Mouse (Mus musculus): ENCODE data around the gene Phlda1. TPM values are rescaled to one million over a fixed set of nuclear protein-coding genes. Genes with fewer than 3 reads are reported as not detected.
A peak's percentile ranks its signal among the peaks of the same experiment; 100 is the strongest.

Gene Phlda1
- 56.1 TPM for polyA plus RNA-seq (2012; fragmentation: generic; extraction: Trizol)

- Histone ChIP-seq H3K79me2 (ENCODE audit: control insufficient read depth, insufficient read depth) (peaks cover 33% of the 10 kb centered on the region), H3K4me2 (ENCODE audit: low read depth) (peak within 1 kb of the TSS; percentile 81), H3K27me3 (ENCODE audit: control insufficient read depth, insufficient read depth, insufficient read length) (no peaks in the 10 kb centered on the region), H3ac (ENCODE audit: control insufficient read depth, insufficient read length) (peak within 1 kb of the TSS; percentile 82), H3K36me3 (ENCODE audit: control insufficient read depth, insufficient read depth) (peaks cover 4% of the 10 kb centered on the region), H3K4me3 (peak within 1 kb of the TSS; percentile 99)
- TF ChIP-seq POLR2A (IDR thresholded peaks at IDR 0.05; ENCODE audit: insufficient read length, low read depth) (peak; percentile 85), SRF (IDR thresholded peaks at IDR 0.05; ENCODE audit: control insufficient read depth, insufficient read length, low read depth) (no peak), REST (IDR thresholded peaks at IDR 0.05; ENCODE audit: insufficient read depth, insufficient read length) (no peak), POLR2AphosphoS2 (IDR thresholded peaks at IDR 0.05; ENCODE audit: insufficient read length, low read depth) (peak; percentile 88), USF1 (IDR thresholded peaks at IDR 0.05; ENCODE audit: low read depth) (no peak), CEBPB (IDR thresholded peaks at IDR 0.05; ENCODE audit: insufficient read depth, poor library complexity, severe bottlenecking) (no peak), MYOD1 (IDR thresholded peaks at IDR 0.05; ENCODE audit: control insufficient read depth in 1 of 3, insufficient read length in 2 of 3, low read depth in 2 of 3) (peak in 1 of 3 experiments; percentile 77), E2F4 (IDR thresholded peaks at IDR 0.05; ENCODE audit: insufficient read depth) (no peak), TCF3 (IDR thresholded peaks at IDR 0.05; ENCODE audit: insufficient read length, low read depth) (no peak), MAX (IDR thresholded peaks at IDR 0.05; ENCODE audit: low read depth) (no peak), MYOG (IDR thresholded peaks at IDR 0.05; ENCODE audit: control insufficient read depth in 1 of 3, insufficient read depth in 1 of 3, insufficient read length in 2 of 3, low read depth in 2 of 3) (peak in 2 of 3 experiments; percentile 20 to 60)
Measured at GRCm38 (mm10) chr10:111506101-111506925, at the start of gene Phlda1. Gene Phlda1, plus strand, starts transcription at chr10:111506286.

DNA sequence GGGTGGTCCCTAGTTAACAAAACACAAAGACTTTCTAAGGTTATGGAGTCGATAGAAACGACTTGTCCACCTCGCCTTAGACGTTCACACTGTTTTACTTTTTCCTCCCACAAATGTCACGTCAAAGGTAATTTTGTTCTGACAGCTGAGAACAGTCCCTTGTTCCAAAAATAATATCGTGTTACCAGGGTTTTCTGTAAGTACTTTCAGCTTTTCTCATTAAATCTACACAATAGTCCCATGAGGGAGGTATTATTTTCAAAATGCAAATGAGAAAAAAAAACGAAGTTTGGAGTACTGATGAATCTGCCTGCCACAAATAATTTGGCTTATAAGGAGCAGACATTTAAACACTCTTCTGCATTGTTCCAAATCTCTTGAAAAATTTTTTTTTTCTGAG lies 48.0 kb upstream of the Phlda1 start:
- no peak overlapping the region for H3K4me3 ChIP-seq
- no peak overlapping the region for H3ac ChIP-seq (ENCODE audit: control insufficient read depth, insufficient read length)
- H3K36me3 ChIP-seq (ENCODE audit: control insufficient read depth, insufficient read depth), result no peaks in the 10 kb centered on the region
- TF ChIP-seq REST (IDR thresholded peaks at IDR 0.05; ENCODE audit: insufficient read depth, insufficient read length) (no peak), MAX (IDR thresholded peaks at IDR 0.05; ENCODE audit: low read depth) (no peak), TCF3 (IDR thresholded peaks at IDR 0.05; ENCODE audit: insufficient read length, low read depth) (no peak)
- H3K79me2 ChIP-seq (ENCODE audit: control insufficient read depth, insufficient read depth), result no peaks in the 10 kb centered on the region
- no peaks in the 10 kb centered on the region for H3K27me3 ChIP-seq (ENCODE audit: control insufficient read depth, insufficient read depth, insufficient read length)
- H3K4me2 ChIP-seq (ENCODE audit: low read depth), result no peak overlapping the region

DNA sequence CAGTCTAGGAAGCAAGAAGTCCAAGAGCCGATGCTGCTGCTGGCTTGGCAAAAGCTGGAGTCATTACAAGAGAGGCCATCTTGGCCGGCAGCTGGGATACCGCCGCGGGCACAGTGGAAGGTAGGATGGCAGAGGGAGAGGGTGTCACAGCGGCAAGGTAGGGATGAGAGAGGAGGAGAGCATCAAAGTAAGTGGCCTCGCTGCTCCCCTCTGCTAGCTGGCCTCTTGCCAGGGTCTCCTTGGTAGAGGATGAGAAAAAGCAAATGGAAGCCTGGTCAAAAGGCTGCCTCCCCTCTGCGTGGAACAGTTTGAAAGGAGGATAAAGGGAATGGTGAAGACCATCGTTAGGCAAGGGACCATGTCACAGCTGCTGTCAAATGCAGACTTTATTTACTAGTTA lies 47.0 kb upstream of the Phlda1 start:
- no peaks in the 10 kb centered on the region for H3K79me2 ChIP-seq (ENCODE audit: control insufficient read depth, insufficient read depth)
- H3ac ChIP-seq (ENCODE audit: control insufficient read depth, insufficient read length), result no peak overlapping the region
- TF ChIP-seq TCF12 (IDR thresholded peaks at IDR 0.05; ENCODE audit: insufficient read depth, poor library complexity, severe bottlenecking), result no peak
- TF ChIP-seq TCF3 (IDR thresholded peaks at IDR 0.05; ENCODE audit: insufficient read length, low read depth), result no peak
- no peak for TF ChIP-seq MYOD1 (IDR thresholded peaks at IDR 0.05; ENCODE audit: control insufficient read depth in 1 of 3, insufficient read length in 2 of 3, low read depth in 2 of 3)
- no peak overlapping the region for H3K4me3 ChIP-seq
- no peaks in the 10 kb centered on the region for H3K27me3 ChIP-seq (ENCODE audit: control insufficient read depth, insufficient read depth, insufficient read length)
- no peaks in the 10 kb centered on the region for H3K36me3 ChIP-seq (ENCODE audit: control insufficient read depth, insufficient read depth)
- no peak overlapping the region for H3K4me2 ChIP-seq (ENCODE audit: low read depth)

DNA sequence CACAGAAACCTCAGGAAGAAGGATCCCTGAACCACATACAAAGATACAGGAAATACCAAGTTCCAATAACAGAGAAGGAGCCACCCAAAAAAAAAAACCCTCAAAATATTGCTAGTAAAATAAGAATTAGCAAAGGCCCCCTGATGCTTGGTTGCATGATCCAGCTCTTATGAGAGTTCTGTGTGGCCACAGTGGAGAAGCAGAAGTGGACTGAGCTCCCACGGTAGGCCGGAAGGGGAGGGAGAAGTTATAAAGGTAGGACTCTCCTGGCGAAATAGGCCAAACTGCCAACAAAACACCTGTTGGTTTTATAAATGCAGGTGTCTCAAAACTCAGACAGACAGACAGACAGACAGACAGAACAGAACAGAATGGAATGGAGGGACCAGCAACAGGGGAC lies 46.2 kb upstream of the Phlda1 start:
- Histone ChIP-seq H3K4me2 (ENCODE audit: low read depth) (no peak overlapping the region), H3K79me2 (ENCODE audit: control insufficient read depth, insufficient read depth) (no peaks in the 10 kb centered on the region), H3K36me3 (ENCODE audit: control insufficient read depth, insufficient read depth) (no peaks in the 10 kb centered on the region), H3K27me3 (ENCODE audit: control insufficient read depth, insufficient read depth, insufficient read length) (no peaks in the 10 kb centered on the region), H3K4me3 (no peak overlapping the region), H3ac (ENCODE audit: control insufficient read depth, insufficient read length) (no peak overlapping the region)
- TF ChIP-seq MYOD1 (IDR thresholded peaks at IDR 0.05; ENCODE audit: control insufficient read depth in 1 of 3, insufficient read length in 2 of 3, low read depth in 2 of 3), result no peak
- no peak for TF ChIP-seq TCF3 (IDR thresholded peaks at IDR 0.05; ENCODE audit: insufficient read length, low read depth)
- TF ChIP-seq POLR2AphosphoS2 (IDR thresholded peaks at IDR 0.05; ENCODE audit: insufficient read length, low read depth), result no peak
- TF ChIP-seq CEBPB (IDR thresholded peaks at IDR 0.05; ENCODE audit: insufficient read depth, poor library complexity, severe bottlenecking), result no peak

- H3K4me2 ChIP-seq (ENCODE audit: low read depth), result no peak overlapping the region
- no peaks in the 10 kb centered on the region for H3K27me3 ChIP-seq (ENCODE audit: control insufficient read depth, insufficient read depth, insufficient read length)
- H3K4me3 ChIP-seq, result no peak overlapping the region
- H3K36me3 ChIP-seq (ENCODE audit: control insufficient read depth, insufficient read depth), result no peaks in the 10 kb centered on the region
- no peaks in the 10 kb centered on the region for H3K79me2 ChIP-seq (ENCODE audit: control insufficient read depth, insufficient read depth)
- no peak overlapping the region for H3ac ChIP-seq (ENCODE audit: control insufficient read depth, insufficient read length)
- no peak for TF ChIP-seq USF1 (IDR thresholded peaks at IDR 0.05; ENCODE audit: low read depth)
- TF ChIP-seq SRF (IDR thresholded peaks at IDR 0.05; ENCODE audit: control insufficient read depth, insufficient read length, low read depth), result no peak
- TF ChIP-seq TCF3 (IDR thresholded peaks at IDR 0.05; ENCODE audit: insufficient read length, low read depth), result no peak
- TF ChIP-seq REST (IDR thresholded peaks at IDR 0.05; ENCODE audit: insufficient read depth, insufficient read length), result no peak
- TF ChIP-seq TCF12 (IDR thresholded peaks at IDR 0.05; ENCODE audit: insufficient read depth, poor library complexity, severe bottlenecking), result no peak
- no peak for TF ChIP-seq MYOD1 (IDR thresholded peaks at IDR 0.05; ENCODE audit: control insufficient read depth in 1 of 3, insufficient read length in 2 of 3, low read depth in 2 of 3)
- no peak for TF ChIP-seq MAX (IDR thresholded peaks at IDR 0.05; ENCODE audit: low read depth)
- TF ChIP-seq POLR2AphosphoS2 (IDR thresholded peaks at IDR 0.05; ENCODE audit: insufficient read length, low read depth), result no peak
- no peak for TF ChIP-seq E2F4 (IDR thresholded peaks at IDR 0.05; ENCODE audit: insufficient read depth)
Measured at GRCm38 (mm10) chr10:111460381-111460780, 45.7 kb upstream of the Phlda1 start.

All from myocyte (in vitro differentiated cells).